Mouse (Mus musculus) ovary, adult 10 weeks (tissue): Measurements from ENCODE around the gene Cnot6. TPM values are rescaled to one million over a fixed set of nuclear protein-coding genes. Genes with fewer than 3 reads are reported as not detected.

Experiments
- polyA plus RNA-seq: library from polyadenylated mRNA; stranded (reverse); fragments of 350-450 nt; fragmentation: Illumina TruSeq; extraction: RNeasy Lipid Tissue Mini Kit (QIAGEN cat#74804); gene quantifications from one replicate; pipeline ENCODE4 v1.2.3, GENCODE M21; 2014

The Cnot6 gene
- 648 TPM for polyA plus RNA-seq

GRCm38 (mm10) chr11:49712555-49713335 is at the start of gene Cnot6:
TSS of gene Cnot6 (minus strand) at chr11:49712723.

GRCm38 (mm10) chr11:49663310-49663709 is 49.2 kb downstream of the Cnot6 start, which contains the start of gene Scgb3a1:
TSS of gene Scgb3a1 (plus strand) at chr11:49663610.

Other genes with a start within 250 kb of the Cnot6 start
- gene Olfr1386, start 247.7 kb downstream of the Cnot6 start, polyA plus RNA-seq = not detected
- not detected for gene Olfr1385, start 223.7 kb downstream of the Cnot6 start, polyA plus RNA-seq
- not detected for gene Olfr1384, start 206.0 kb downstream of the Cnot6 start, polyA plus RNA-seq
- not detected for gene Olfr1383, start 193.1 kb downstream of the Cnot6 start, polyA plus RNA-seq
- not detected for gene Olfr1382, start 184.5 kb downstream of the Cnot6 start, polyA plus RNA-seq
- not detected for gene Olfr1381, start 169.3 kb downstream of the Cnot6 start, polyA plus RNA-seq
- not detected for gene Olfr1380, start 155.8 kb downstream of the Cnot6 start, polyA plus RNA-seq
- gene Flt4, start 103.5 kb downstream of the Cnot6 start, polyA plus RNA-seq = 3.0 TPM
- not detected for gene Scgb3a1, start 49.1 kb downstream of the Cnot6 start, polyA plus RNA-seq
- gene Gfpt2, start 81.5 kb upstream of the Cnot6 start, polyA plus RNA-seq = 13.9 TPM
- gene Mapk9, start 134.0 kb upstream of the Cnot6 start, polyA plus RNA-seq = 128 TPM
- gene Rasgef1c, start 189.1 kb upstream of the Cnot6 start, polyA plus RNA-seq = not detected